Mouse (Mus musculus): ENCODE measurements around the gene Spatc1l. TPM values are rescaled to one million over a fixed set of nuclear protein-coding genes. Genes with fewer than 3 reads are reported as not detected.

The Spatc1l gene
- total RNA-seq, 2 experiments from 2014 or later = not detected

DNA sequence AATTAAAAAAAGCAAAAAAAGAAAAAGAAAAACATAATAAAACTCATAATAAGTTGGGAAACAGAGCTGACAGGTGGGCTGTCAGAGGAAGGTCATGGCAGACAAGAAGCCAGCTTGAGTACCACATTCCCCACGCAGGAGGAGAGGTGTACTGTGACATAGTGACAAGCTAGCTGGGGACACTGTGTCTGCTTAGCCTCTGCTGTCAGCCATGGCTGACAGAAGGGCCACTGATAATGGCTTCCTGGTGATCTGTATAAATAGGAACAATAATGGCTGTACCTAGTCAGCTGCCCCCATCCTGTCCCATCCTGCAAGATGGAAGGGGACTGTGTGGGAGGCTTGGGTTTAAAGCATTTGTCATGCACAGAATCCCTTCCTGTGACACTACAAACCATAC, 24.1 kb downstream of the Spatc1l start:
- DNase-seq = no peak
- intact Hi-C loops (cut with DNase I) = no loop called here

DNA sequence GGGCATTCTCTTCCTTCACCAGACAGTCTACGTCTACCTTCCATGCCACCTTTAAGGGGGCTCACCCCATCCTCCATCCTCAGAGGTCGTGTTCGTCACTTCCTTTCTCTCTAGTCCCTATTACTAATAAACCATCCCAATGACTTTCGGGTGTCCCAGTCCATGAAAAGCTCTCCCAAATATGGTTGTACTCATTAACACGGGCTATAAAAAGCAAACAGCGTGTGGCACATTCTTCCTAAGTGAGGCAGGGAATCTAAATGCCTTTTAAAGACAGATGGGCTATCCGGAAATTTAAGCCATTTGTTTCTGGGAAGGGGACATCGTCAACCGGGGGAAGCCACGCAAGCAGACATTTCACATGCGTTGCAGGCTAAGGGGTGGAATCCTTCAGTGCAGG, 28.1 kb downstream of the Spatc1l start:
- intact Hi-C loops (cut with DNase I) = no loop called here
- DNase-seq = no peak

DNA sequence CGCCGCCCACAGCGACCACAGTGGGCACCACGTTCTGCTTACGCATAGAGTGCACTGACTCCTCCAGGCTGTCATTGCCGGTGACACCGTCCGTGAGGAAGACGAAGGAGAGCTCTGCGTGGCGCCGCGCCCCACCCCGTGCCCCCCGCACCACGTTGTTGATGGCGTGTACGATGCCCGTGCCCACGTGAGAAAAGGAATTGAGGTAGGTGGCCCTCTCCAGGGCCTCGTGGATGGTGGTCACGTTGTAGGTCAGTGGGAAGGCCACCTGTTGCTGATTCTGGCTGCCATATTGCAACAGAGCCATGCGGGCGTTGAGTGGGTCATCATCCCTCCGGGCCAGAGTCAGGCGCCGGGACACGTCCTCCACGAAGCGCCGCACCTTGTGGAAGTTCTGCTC, 34.3 kb downstream of the Spatc1l start:
- DNase-seq = no peak
- intact Hi-C loops (cut with DNase I) = no loop called here

DNA sequence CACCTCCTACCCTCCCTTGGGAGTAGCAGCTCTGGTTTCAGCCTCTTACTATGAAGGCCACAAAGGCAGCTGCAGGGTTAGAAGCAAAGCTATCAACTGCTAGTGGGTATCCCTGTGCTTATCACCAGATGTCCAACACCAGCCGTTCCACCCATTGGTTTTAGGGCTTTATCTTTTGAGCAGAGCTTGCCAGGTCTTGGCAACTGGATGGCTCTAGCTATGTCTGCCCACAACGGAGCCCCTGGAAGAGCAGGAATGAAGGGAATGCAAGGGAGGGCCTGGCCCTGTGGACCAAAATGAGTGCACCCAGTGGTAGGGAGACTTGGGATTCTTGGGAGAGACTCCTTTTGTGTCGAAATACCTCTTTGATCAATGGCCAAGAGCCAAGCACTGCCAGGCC, 40.6 kb downstream of the Spatc1l start:
- intact Hi-C loops (cut with DNase I) = no loop called here
- no peak for DNase-seq

DNA sequence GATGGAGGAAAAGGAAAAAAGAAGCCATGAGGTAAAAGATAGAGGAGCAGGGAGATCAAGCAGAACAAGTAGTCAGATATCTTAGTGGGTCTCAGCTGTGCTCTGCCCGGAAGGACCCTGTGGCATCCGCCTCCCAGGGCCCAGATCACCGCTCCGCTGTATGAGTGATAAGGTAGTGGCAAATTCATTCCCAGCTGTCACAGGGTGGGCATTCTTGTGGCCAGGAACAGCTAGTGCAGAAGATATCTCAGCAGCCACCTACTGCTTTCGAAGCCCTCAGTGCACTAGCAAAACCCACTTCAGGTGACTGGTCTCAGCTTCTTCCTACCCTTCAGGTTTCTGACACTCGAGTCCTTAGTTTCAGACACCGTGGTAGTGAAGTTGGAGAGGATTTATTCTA, 50.4 kb downstream of the Spatc1l start:
- no peak for DNase-seq
- intact Hi-C loops (cut with DNase I) = no loop called here

Other genes starting within 250 kb of the Spatc1l start
- gene Dip2a, start 217.0 kb upstream of the Spatc1l start, total RNA-seq (2021) = 10 to 100 TPM in 1 of 2 experiments, 1 to 10 TPM in 1; 9.7 to 10.0 TPM
- gene AC141477.1, start 121.8 kb upstream of the Spatc1l start, total RNA-seq (2021) = not detected
- 10 to 100 TPM; 44.8 to 57.6 TPM for gene Pcnt, start 119.5 kb upstream of the Spatc1l start, total RNA-seq (2021)
- gene 2610028H24Rik, start 113.2 kb upstream of the Spatc1l start, total RNA-seq (2021) = under 1 TPM; 0.16 to 0.25 TPM
- gene Mcm3ap, start 93.3 kb upstream of the Spatc1l start, total RNA-seq (2021) = 10 to 100 TPM; 22.9 to 23.6 TPM
- 1 to 10 TPM; 2.9 to 4.0 TPM for gene Ybey, start 93.2 kb upstream of the Spatc1l start, total RNA-seq (2021)
- gene Lss, start 30.7 kb upstream of the Spatc1l start, total RNA-seq (2021) = 1 to 10 TPM; 8.0 to 8.2 TPM
- gene Ftcd, start 13.4 kb downstream of the Spatc1l start, total RNA-seq (2021) = not detected
- gene Col6a2, start 61.4 kb downstream of the Spatc1l start, total RNA-seq (2021) = 10 to 100 TPM; 78.2 to 87.8 TPM
- gene Col6a1, start 163.9 kb downstream of the Spatc1l start, total RNA-seq (2021) = 10 to 100 TPM; 69.8 to 78.5 TPM